Mouse (Mus musculus): ENCODE results near the gene Notch2.

DNA sequence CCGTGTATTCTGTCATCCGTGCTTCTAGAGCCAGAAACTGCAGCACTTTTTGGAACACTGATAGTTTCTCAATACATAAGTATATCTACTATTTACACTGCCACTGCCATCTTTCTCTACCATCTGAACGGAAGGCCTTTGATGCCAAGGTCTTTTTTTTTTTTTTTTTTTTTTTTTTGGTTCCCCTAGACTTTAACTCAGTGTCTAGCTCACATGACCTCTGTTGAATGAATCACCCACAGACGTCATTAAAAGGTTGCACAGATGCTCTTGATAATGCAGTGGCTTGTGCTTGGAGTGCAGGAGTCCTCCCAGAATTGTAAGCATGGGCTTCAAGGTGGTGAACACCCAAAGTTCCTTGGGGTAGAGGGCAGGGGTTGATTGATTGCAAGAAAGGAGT, 21.0 kb upstream of the Notch2 start:
- no peak for TF ChIP-seq POLR2A (IDR thresholded peaks at IDR 0.05; ENCODE audit: borderline replicate concordance, control insufficient read depth, low read depth, low read length)
- no peak for TF ChIP-seq CTCF (IDR thresholded peaks at IDR 0.05; ENCODE audit: control insufficient read depth, insufficient read depth, low read length)

Data from bone marrow, adult 2 months (tissue).